Mouse (Mus musculus) left cerebral cortex, postnatal 10 days (tissue): ENCODE results near the gene Krt73. TPM values are rescaled to one million over a fixed set of nuclear protein-coding genes. Genes with fewer than 3 reads are reported as not detected.

Experiments
- total RNA-seq, 2 experiments: library from RNA; stranded (reverse); gene quantifications; 2 replicates each; pipeline ENCODE4 v1.2.3; 2021

Krt73 gene
- total RNA-seq, 2 experiments from 2014 or later, result 1.0 to 1.6 TPM

Other genes starting within 250 kb of the Krt73 start
- not detected for gene Krt90, start 239.4 kb downstream of the Krt73 start, total RNA-seq
- gene Krt75, start 228.4 kb downstream of the Krt73 start, total RNA-seq, result not detected
- not detected for gene Gm5414, start 174.2 kb downstream of the Krt73 start, total RNA-seq
- gene Gm5478, start 155.0 kb downstream of the Krt73 start, total RNA-seq, result not detected
- gene Krt6b, start 122.1 kb downstream of the Krt73 start, total RNA-seq, result not detected
- gene Krt6a, start 108.0 kb downstream of the Krt73 start, total RNA-seq, result not detected
- not detected for gene Krt5, start 89.4 kb downstream of the Krt73 start, total RNA-seq
- not detected for gene Krt71, start 59.2 kb downstream of the Krt73 start, total RNA-seq
- gene Krt72, start 15.9 kb downstream of the Krt73 start, total RNA-seq, result not detected
- under 1 TPM; 0.16 to 0.34 TPM for gene Krt2, start 15.8 kb upstream of the Krt73 start, total RNA-seq
- gene Krt1, start 48.4 kb upstream of the Krt73 start, total RNA-seq, result 1 to 10 TPM; 4.4 to 4.5 TPM
- gene Krt77, start 67.4 kb upstream of the Krt73 start, total RNA-seq, result 10 to 100 TPM; 13.1 to 17.9 TPM
- gene Krt76, start 90.6 kb upstream of the Krt73 start, total RNA-seq, result not detected
- gene Krt4, start 122.4 kb upstream of the Krt73 start, total RNA-seq, result not detected
- not detected for gene Krt79, start 138.0 kb upstream of the Krt73 start, total RNA-seq
- gene Krt78, start 151.9 kb upstream of the Krt73 start, total RNA-seq, result under 1 TPM in 1 of 2 experiments, not detected in 1; 0.09 TPM
- not detected for gene Krt8, start 202.1 kb upstream of the Krt73 start, total RNA-seq
- under 1 TPM in 1 of 2 experiments, not detected in 1; 0.77 TPM for gene Krt18, start 225.8 kb upstream of the Krt73 start, total RNA-seq